Mouse (Mus musculus): ENCODE data around the gene Amy1. TPM values are rescaled to one million over a fixed set of nuclear protein-coding genes. Genes with fewer than 3 reads are reported as not detected.

Gene Amy1
- total and polyA plus RNA-seq, 3 experiments: 0.27 to 0.81 TPM; not detected in 1

- DNase-seq (ENCODE audit: low read depth, low spot score): peak; percentile 79
- H3K79me2 ChIP-seq (ENCODE audit: control insufficient read depth, insufficient read depth, low read length, poor library complexity): peaks cover 10% of the 10 kb centered on the region
- no peaks in the 10 kb centered on the region for H3K27me3 ChIP-seq (ENCODE audit: control insufficient read depth in 1 of 2, insufficient read depth in 2 of 2, low read length in 2 of 2)
- peaks cover 2 to 22% of the 10 kb centered on the region in 2 experiments for H3K36me3 ChIP-seq (ENCODE audit: control insufficient read depth in 1 of 2, insufficient read depth in 2 of 2, low read length in 2 of 2)
- 0 out of 4 replicates have a peak, but pooled peaks of 1 of the 2 experiments have one; percentile 14 for TF ChIP-seq EP300 (IDR thresholded peaks at IDR 0.05; ENCODE audit: low read depth in 1 of 2, low read length in 2 of 2)
- no peak; the same call in 1 of the 2 replicates for TF ChIP-seq MXI1 (IDR thresholded peaks at IDR 0.05; ENCODE audit: low read depth, low read length)
- no peak for TF ChIP-seq TBP (IDR thresholded peaks at IDR 0.05; ENCODE audit: low read depth, low read length)
- peak; percentile 29; the same call in 1 of the 2 replicates for TF ChIP-seq MYC (IDR thresholded peaks at IDR 0.05; ENCODE audit: low read depth, low read length)
- no peak for TF ChIP-seq POLR2A (IDR thresholded peaks at IDR 0.05; ENCODE audit: control insufficient read depth in 1 of 2, insufficient read depth in 1 of 2, low read depth in 1 of 2, low read length in 2 of 2, poor library complexity in 1 of 2)
- TF ChIP-seq MAX (IDR thresholded peaks at IDR 0.05; ENCODE audit: low read length): peak; percentile 46; the same call in 1 of the 2 replicates
- TF ChIP-seq CHD1 (IDR thresholded peaks at IDR 0.05; ENCODE audit: low read depth, low read length): peak; percentile 96
- peaks cover 0 to 6% of the 10 kb centered on the region in 2 experiments; a peak in 2 of 4 replicates for H3K4me1 ChIP-seq (ENCODE audit: control insufficient read depth in 1 of 2, insufficient read depth in 2 of 2, low read length in 2 of 2)
- H3K27ac ChIP-seq (ENCODE audit: control insufficient read depth, low read depth, low read length): peak overlapping the region; percentile 96
- H3K9ac ChIP-seq (ENCODE audit: control insufficient read depth, low read depth, low read length, poor library complexity, severe bottlenecking): peak overlapping the region; percentile 99
- no peaks in the 10 kb centered on the region for H3K9me3 ChIP-seq (replicated peaks; ENCODE audit: insufficient read depth, low read length)
- H3K4me3 ChIP-seq (ENCODE audit: control insufficient read depth in 1 of 2, insufficient read depth in 1 of 2, low read depth in 2 of 2, low read length in 2 of 2): peak overlapping the region; percentile 68 to 91
These were observed 24.1 kb upstream of the Amy1 start for GRCm38 (mm10) chr3:113630564-113630963.

GRCm38 (mm10) chr3:113629606-113630359 lies 23.3 kb upstream of the Amy1 start, which contains the start of gene Rnpc3:
Rnpc3 (minus strand) TSS chr3:113630149.
- H3K27me3 ChIP-seq (ENCODE audit: control insufficient read depth in 1 of 2, insufficient read depth in 2 of 2, low read length in 2 of 2): no peaks in the 10 kb centered on the region
- peaks cover 4 to 22% of the 10 kb centered on the region in 2 experiments for H3K36me3 ChIP-seq (ENCODE audit: control insufficient read depth in 1 of 2, insufficient read depth in 2 of 2, low read length in 2 of 2)
- peak within 1 kb of the TSS; percentile 91 for H3K4me3 ChIP-seq (ENCODE audit: control insufficient read depth in 1 of 2, insufficient read depth in 1 of 2, low read depth in 2 of 2, low read length in 2 of 2)
- no peaks in the 10 kb centered on the region for H3K9me3 ChIP-seq (replicated peaks; ENCODE audit: insufficient read depth, low read length)
- peak within 1 kb of the TSS; percentile 99 for H3K9ac ChIP-seq (ENCODE audit: control insufficient read depth, low read depth, low read length, poor library complexity, severe bottlenecking)
- peaks cover 0 to 6% of the 10 kb centered on the region in 2 experiments; a peak in 2 of 4 replicates for H3K4me1 ChIP-seq (ENCODE audit: control insufficient read depth in 1 of 2, insufficient read depth in 2 of 2, low read length in 2 of 2)
- peaks cover 10% of the 10 kb centered on the region for H3K79me2 ChIP-seq (ENCODE audit: control insufficient read depth, insufficient read depth, low read length, poor library complexity)
- DNase-seq (ENCODE audit: low read depth, low spot score): peak; percentile 96
- H3K27ac ChIP-seq (ENCODE audit: control insufficient read depth, low read depth, low read length): peak within 1 kb of the TSS; percentile 96
- TF ChIP-seq USF1 (IDR thresholded peaks at IDR 0.05; ENCODE audit: low read depth, low read length): no peak
- TF ChIP-seq USF2 (IDR thresholded peaks at IDR 0.05; ENCODE audit: borderline replicate concordance in 1 of 2, insufficient read depth in 1 of 2, low read depth in 1 of 2, low read length in 2 of 2): no peak
- TF ChIP-seq CHD2 (IDR thresholded peaks at IDR 0.05; ENCODE audit: low read length): peak; percentile 99
- TF ChIP-seq BHLHE40 (IDR thresholded peaks at IDR 0.05; ENCODE audit: borderline replicate concordance, low read depth, low read length): no peak
- TF ChIP-seq UBTF (IDR thresholded peaks at IDR 0.05; ENCODE audit: borderline replicate concordance, insufficient read depth, low read depth, low read length): no peak
- no peak for TF ChIP-seq TAL1 (IDR thresholded peaks at IDR 0.05; ENCODE audit: low read length)
- 0 out of 2 replicates have a peak, but pooled peaks have one; percentile 31 for TF ChIP-seq POLR2AphosphoS5 (IDR thresholded peaks at IDR 0.05; ENCODE audit: borderline replicate concordance, low read depth, low read length)
- TF ChIP-seq TBP (IDR thresholded peaks at IDR 0.05; ENCODE audit: low read depth, low read length): peak; percentile 95
- TF ChIP-seq RCOR1 (IDR thresholded peaks at IDR 0.05; ENCODE audit: low read depth, low read length): no peak
- TF ChIP-seq CHD1 (IDR thresholded peaks at IDR 0.05; ENCODE audit: low read depth, low read length): no peak
- no peak for TF ChIP-seq MYB (IDR thresholded peaks at IDR 0.05; ENCODE audit: low read depth, low read length)
- peak; percentile 96 for TF ChIP-seq POLR2AphosphoS2 (IDR thresholded peaks at IDR 0.05; ENCODE audit: low read length)
- TF ChIP-seq ETS1 (IDR thresholded peaks at IDR 0.05; ENCODE audit: low read depth, low read length): no peak
- no peak for TF ChIP-seq ZKSCAN1 (IDR thresholded peaks at IDR 0.05; ENCODE audit: low read depth, low read length)
- peak; percentile 89 for TF ChIP-seq HCFC1 (IDR thresholded peaks at IDR 0.05; ENCODE audit: low read depth, low read length)
- peak; percentile 80 for TF ChIP-seq NRF1 (IDR thresholded peaks at IDR 0.05; ENCODE audit: insufficient read depth, low read depth, low read length, poor library complexity, severe bottlenecking)
- no peak for TF ChIP-seq E2F4 (IDR thresholded peaks at IDR 0.05; ENCODE audit: borderline replicate concordance, low read depth, low read length)
- no peak for TF ChIP-seq RAD21 (IDR thresholded peaks at IDR 0.05; ENCODE audit: low read depth, low read length)
- no peak for TF ChIP-seq MEF2A (IDR thresholded peaks at IDR 0.05; ENCODE audit: extremely low read depth, insufficient replicate concordance, low read depth, low read length, poor library complexity, severe bottlenecking)
- TF ChIP-seq MAFK (IDR thresholded peaks at IDR 0.05; ENCODE audit: borderline replicate concordance, low read depth, low read length): no peak
- TF ChIP-seq MXI1 (IDR thresholded peaks at IDR 0.05; ENCODE audit: low read depth, low read length): peak; percentile 57
- peak; percentile 48 for TF ChIP-seq MAX (IDR thresholded peaks at IDR 0.05; ENCODE audit: low read length)
- TF ChIP-seq MYC (IDR thresholded peaks at IDR 0.05; ENCODE audit: low read depth, low read length): peak; percentile 14; the same call in 1 of the 2 replicates
- TF ChIP-seq CTCF (IDR thresholded peaks at IDR 0.05 in 2 of 3, conservative IDR thresholded peaks at IDR 0.05 in 1 of 3; ENCODE audit: control insufficient read depth in 1 of 3, insufficient read depth in 1 of 3, low read depth in 2 of 3, low read length in 3 of 3, poor library complexity in 1 of 3, severe bottlenecking in 1 of 3): peak in 2 of 3 experiments; percentile 24 to 25; a peak in 4 of 6 replicates
- TF ChIP-seq JUND (IDR thresholded peaks at IDR 0.05; ENCODE audit: low read depth, low read length): no peak
- TF ChIP-seq NELFE (IDR thresholded peaks at IDR 0.05; ENCODE audit: low read depth, low read length): peak; percentile 96
